Mouse (Mus musculus): Measurements from ENCODE around the gene R3hcc1l. TPM values are rescaled to one million over a fixed set of nuclear protein-coding genes. Genes with fewer than 3 reads are reported as not detected.

The R3hcc1l gene
- polyA plus RNA-seq, 1 experiment from 2014 or later, result 19.2 TPM

DNA sequence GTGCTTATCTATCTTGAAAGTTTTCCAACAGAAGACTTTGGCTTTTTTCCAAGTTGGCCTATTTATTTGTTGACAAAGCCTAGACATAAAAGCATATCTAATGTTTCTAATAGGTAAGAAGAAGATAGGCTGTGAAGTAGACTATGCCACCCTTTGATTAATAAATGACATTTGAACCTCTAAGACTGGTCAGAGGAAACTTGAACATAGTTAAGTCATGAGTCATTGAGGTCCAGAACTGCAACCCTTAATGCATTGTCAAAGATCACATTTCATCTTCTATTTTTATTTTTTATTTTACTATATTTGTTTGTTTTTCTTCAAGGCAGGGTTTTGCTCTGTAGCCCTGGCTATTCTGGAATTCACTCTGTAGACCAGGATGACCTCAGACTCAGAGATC lies 48.5 kb downstream of the R3hcc1l start:
- Histone ChIP-seq H3K9ac (ENCODE audit: low read length) (no peak overlapping the region), H3K9me3 (ENCODE audit: control insufficient read depth, low read length) (no peaks in the 10 kb centered on the region), H3K36me3 (ENCODE audit: control insufficient read depth, insufficient read depth, low read length) (peaks cover 3% of the 10 kb centered on the region; the same call in 1 of the 2 replicates), H3K27ac (ENCODE audit: low read length) (no peak overlapping the region), H3K4me3 (ENCODE audit: low read length) (no peak overlapping the region), H3K27me3 (ENCODE audit: control insufficient read depth, insufficient read depth, low read depth, low read length) (no peaks in the 10 kb centered on the region), H3K4me2 (ENCODE audit: low read depth, low read length) (no peak overlapping the region), H3K4me1 (replicated peaks; ENCODE audit: control insufficient read depth, insufficient read depth, low read length) (no peaks in the 10 kb centered on the region)
- ATAC-seq (ENCODE audit: low read depth), result 0 out of 2 replicates have a peak, but pooled peaks have one; percentile 38

DNA sequence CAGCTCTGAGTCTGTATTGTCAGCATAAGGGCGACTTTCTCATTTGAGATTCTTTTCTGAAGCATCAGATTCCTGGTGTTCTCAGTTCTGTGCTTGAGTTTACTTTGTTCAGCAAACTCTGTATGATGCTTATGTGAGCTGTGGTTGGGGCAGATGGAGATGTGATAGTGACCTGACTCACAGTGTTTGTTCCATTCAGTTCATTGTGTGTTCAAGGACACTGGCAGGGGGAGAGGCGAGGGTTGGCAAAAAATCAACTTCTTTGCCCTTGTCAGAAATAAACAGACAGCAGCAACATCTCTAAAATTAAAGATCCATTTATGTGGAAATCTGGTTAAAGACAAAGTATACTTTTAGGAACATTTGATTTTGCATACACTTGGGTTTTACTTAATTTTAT lies 50.5 kb downstream of the R3hcc1l start:
- 65% methylated on average over 2 of the region's 2 CpGs for WGBS
- Histone ChIP-seq H3K9me3 (ENCODE audit: control insufficient read depth, low read length) (no peaks in the 10 kb centered on the region), H3K27ac (ENCODE audit: low read length) (no peak overlapping the region), H3K9ac (ENCODE audit: low read length) (no peak overlapping the region), H3K27me3 (ENCODE audit: control insufficient read depth, insufficient read depth, low read depth, low read length) (no peaks in the 10 kb centered on the region), H3K4me3 (ENCODE audit: low read length) (no peak overlapping the region), H3K4me1 (replicated peaks; ENCODE audit: control insufficient read depth, insufficient read depth, low read length) (no peaks in the 10 kb centered on the region), H3K36me3 (ENCODE audit: control insufficient read depth, insufficient read depth, low read length) (no peaks in the 10 kb centered on the region), H3K4me2 (ENCODE audit: low read depth, low read length) (no peak overlapping the region)
- ATAC-seq (ENCODE audit: low read depth), result no peak

DNA sequence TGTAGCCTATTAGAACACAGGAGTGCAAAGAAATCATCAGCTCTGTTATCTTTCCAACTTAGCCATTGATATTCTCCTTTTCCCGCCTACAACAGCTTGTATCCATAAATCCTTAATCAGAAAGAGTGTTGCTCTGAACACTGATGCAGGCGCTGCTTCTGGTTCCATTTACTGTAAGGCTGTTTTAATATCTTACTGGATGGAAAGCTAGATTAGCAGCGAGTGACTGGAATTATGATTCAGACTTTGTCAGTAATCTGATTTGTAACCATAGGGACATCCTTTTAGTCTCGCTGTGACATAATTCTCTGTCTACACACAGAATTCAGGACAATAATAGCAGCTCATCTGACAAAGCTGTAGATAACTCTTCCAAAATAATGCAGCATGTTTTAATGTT lies 52.7 kb downstream of the R3hcc1l start:
- no peak overlapping the region for H3K9ac ChIP-seq (ENCODE audit: low read length)
- H3K9me3 ChIP-seq (ENCODE audit: control insufficient read depth, low read length), result no peaks in the 10 kb centered on the region
- no peaks in the 10 kb centered on the region for H3K36me3 ChIP-seq (ENCODE audit: control insufficient read depth, insufficient read depth, low read length)
- no peak overlapping the region for H3K4me2 ChIP-seq (ENCODE audit: low read depth, low read length)
- H3K4me3 ChIP-seq (ENCODE audit: low read length), result no peak overlapping the region
- no peaks in the 10 kb centered on the region for H3K27me3 ChIP-seq (ENCODE audit: control insufficient read depth, insufficient read depth, low read depth, low read length)
- no peaks in the 10 kb centered on the region for H3K4me1 ChIP-seq (replicated peaks; ENCODE audit: control insufficient read depth, insufficient read depth, low read length)
- H3K27ac ChIP-seq (ENCODE audit: low read length), result no peak overlapping the region
- 75% methylated on average over 4 of the region's 4 CpGs for WGBS
- ATAC-seq (ENCODE audit: low read depth), result no peak

DNA sequence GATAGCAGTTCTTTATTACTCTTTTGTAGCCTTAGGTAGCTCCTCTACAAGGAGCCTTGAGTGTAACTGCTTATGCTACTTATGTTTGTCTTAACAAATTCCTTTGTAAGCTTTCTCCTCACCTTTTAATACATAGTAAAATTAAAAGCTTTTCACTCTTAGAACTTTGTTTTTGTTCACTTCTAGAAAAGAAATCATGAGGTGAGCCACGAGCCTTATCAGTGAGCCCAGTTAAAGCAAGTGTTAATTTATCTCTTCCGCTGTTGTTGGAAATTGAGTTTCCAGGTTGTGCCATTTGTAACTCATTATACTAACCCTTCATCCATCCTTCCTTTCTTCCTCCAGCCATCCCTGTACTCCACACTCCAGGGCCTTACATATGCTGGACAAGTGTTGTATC lies 56.8 kb downstream of the R3hcc1l start:
- ATAC-seq (ENCODE audit: low read depth), result no peak
- 76% methylated on average over 2 of the region's 2 CpGs for WGBS

DNA sequence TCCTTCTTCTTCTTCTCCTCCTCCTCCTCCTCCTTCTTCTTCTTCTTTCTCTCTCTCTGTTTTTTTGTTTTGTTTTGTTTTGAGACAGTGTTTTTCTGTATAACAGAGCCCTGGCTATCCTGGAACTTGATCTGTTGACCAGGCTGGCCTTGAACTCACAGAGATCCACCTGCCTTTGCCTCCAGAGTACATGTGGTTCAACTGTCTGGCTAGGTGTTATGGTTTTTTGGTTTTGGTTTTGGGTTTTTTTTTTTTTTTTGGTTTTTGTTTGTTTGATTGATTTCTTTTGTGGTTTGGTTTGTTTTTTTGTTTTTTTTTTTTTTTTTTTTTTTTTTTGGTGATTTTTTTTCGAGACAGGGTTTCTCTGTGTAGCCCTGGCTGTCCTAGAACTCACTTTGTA lies 58.3 kb downstream of the R3hcc1l start:
- WGBS, result 78% methylated on average over 1 of the region's 1 CpGs
- Histone ChIP-seq H3K4me2 (ENCODE audit: low read depth, low read length) (no peak overlapping the region), H3K4me3 (ENCODE audit: low read length) (no peak overlapping the region), H3K27ac (ENCODE audit: low read length) (no peak overlapping the region), H3K9ac (ENCODE audit: low read length) (no peak overlapping the region), H3K4me1 (replicated peaks; ENCODE audit: control insufficient read depth, insufficient read depth, low read length) (no peaks in the 10 kb centered on the region), H3K36me3 (ENCODE audit: control insufficient read depth, insufficient read depth, low read length) (no peaks in the 10 kb centered on the region), H3K9me3 (ENCODE audit: control insufficient read depth, low read length) (no peaks in the 10 kb centered on the region), H3K27me3 (ENCODE audit: control insufficient read depth, insufficient read depth, low read depth, low read length) (no peaks in the 10 kb centered on the region)
- ATAC-seq (ENCODE audit: low read depth), result no peak

More for the DNA sequence above, 56.8 kb downstream of the R3hcc1l start:
- Histone ChIP-seq H3K4me1 (replicated peaks; ENCODE audit: control insufficient read depth, insufficient read depth, low read length) (no peaks in the 10 kb centered on the region), H3K4me2 (ENCODE audit: low read depth, low read length) (no peak overlapping the region), H3K9ac (ENCODE audit: low read length) (no peak overlapping the region), H3K27ac (ENCODE audit: low read length) (no peak overlapping the region), H3K4me3 (ENCODE audit: low read length) (no peak overlapping the region), H3K36me3 (ENCODE audit: control insufficient read depth, insufficient read depth, low read length) (no peaks in the 10 kb centered on the region), H3K9me3 (ENCODE audit: control insufficient read depth, low read length) (no peaks in the 10 kb centered on the region), H3K27me3 (ENCODE audit: control insufficient read depth, insufficient read depth, low read depth, low read length) (no peaks in the 10 kb centered on the region)

DNA sequence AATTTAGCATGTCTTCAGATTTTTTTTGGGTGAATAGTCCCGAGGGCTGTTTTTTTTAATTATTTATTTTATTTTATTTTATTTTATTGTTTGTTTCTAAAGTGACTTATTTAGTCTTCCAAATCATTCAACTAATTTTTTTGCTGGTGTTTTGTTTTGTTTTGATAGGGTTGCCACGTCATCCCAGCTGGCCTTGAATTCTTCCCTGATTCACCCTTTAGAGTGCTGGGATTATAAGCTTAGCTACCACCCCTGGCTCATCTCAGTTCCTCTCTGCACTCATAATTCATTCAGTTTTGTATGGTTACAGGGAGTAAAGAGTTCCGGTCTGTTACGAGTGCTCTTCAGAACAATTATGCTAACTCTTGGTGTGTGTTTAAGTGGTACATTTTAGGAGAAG lies 60.1 kb downstream of the R3hcc1l start:
- no peak for ATAC-seq (ENCODE audit: low read depth)
- H3K27ac ChIP-seq (ENCODE audit: low read length), result no peak overlapping the region
- no peak overlapping the region for H3K9ac ChIP-seq (ENCODE audit: low read length)
- no peak overlapping the region for H3K4me3 ChIP-seq (ENCODE audit: low read length)
- no peak overlapping the region for H3K4me2 ChIP-seq (ENCODE audit: low read depth, low read length)
- H3K36me3 ChIP-seq (ENCODE audit: control insufficient read depth, insufficient read depth, low read length), result 0 out of 2 replicates have a peak, but pooled peaks cover 5% of the 10 kb centered on the region
- H3K9me3 ChIP-seq (ENCODE audit: control insufficient read depth, low read length), result no peaks in the 10 kb centered on the region
- H3K27me3 ChIP-seq (ENCODE audit: control insufficient read depth, insufficient read depth, low read depth, low read length), result no peaks in the 10 kb centered on the region
- no peaks in the 10 kb centered on the region for H3K4me1 ChIP-seq (replicated peaks; ENCODE audit: control insufficient read depth, insufficient read depth, low read length)
- 78% methylated on average over 4 of the region's 4 CpGs for WGBS

DNA sequence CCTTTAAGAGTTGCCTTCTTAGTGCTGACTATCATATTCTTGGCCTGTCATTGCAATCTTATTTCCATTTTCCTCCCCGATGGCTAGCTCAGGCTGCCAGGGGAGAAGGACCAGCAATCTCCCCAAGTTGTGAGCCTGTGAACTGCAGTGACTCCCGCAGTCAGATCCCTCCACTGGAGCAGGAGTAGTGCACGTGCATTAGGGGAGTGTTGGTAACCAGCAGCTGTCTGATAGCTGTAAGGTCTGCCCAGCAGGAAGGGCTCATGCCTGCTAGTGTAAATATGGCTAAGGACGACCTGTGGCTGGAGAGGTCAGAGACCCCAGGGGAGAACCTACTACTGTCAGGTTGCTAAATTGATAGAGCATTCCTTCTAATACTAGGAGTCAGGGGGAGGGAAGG lies 62.1 kb downstream of the R3hcc1l start:
- H3K4me2 ChIP-seq (ENCODE audit: low read depth, low read length), result no peak overlapping the region
- no peaks in the 10 kb centered on the region for H3K4me1 ChIP-seq (replicated peaks; ENCODE audit: control insufficient read depth, insufficient read depth, low read length)
- H3K4me3 ChIP-seq (ENCODE audit: low read length), result no peak overlapping the region
- H3K36me3 ChIP-seq (ENCODE audit: control insufficient read depth, insufficient read depth, low read length), result 0 out of 2 replicates have a peak, but pooled peaks cover 6% of the 10 kb centered on the region
- H3K9ac ChIP-seq (ENCODE audit: low read length), result no peak overlapping the region
- 27% methylated on average over 4 of the region's 4 CpGs for WGBS
- no peaks in the 10 kb centered on the region for H3K27me3 ChIP-seq (ENCODE audit: control insufficient read depth, insufficient read depth, low read depth, low read length)
- H3K27ac ChIP-seq (ENCODE audit: low read length), result no peak overlapping the region
- H3K9me3 ChIP-seq (ENCODE audit: control insufficient read depth, low read length), result no peaks in the 10 kb centered on the region
- ATAC-seq (ENCODE audit: low read depth), result no peak

DNA sequence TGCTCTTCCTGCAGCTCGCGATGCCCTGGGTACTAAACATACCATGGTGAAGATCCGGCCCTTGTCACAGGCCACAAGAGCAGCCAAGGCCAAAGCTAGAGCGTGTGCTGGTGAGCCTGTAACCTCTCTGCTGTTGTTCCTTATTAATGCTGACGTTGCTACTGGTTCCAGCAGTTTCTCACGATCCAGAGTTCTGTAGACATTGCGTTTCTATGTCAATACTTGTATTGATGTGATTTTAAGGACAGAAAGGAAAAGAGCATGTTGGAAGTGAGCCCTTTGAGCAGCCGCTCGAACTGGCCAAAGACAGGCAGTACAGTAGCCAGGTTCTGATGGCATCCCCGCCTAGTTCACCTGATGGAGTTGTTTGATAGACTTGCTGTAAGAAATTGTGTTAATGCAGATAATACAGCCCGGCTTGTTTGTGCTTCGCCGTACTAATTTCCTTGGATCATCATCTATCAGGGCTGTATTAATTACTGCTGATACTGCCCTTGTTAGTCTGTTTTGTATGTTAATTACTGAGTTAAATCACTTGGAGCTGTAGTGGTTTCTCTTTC lies 64.3 kb downstream of the R3hcc1l start:
- no peak overlapping the region for H3K4me2 ChIP-seq (ENCODE audit: low read depth, low read length)
- H3K9ac ChIP-seq (ENCODE audit: low read length), result no peak overlapping the region
- H3K36me3 ChIP-seq (ENCODE audit: control insufficient read depth, insufficient read depth, low read length), result 0 out of 2 replicates have a peak, but pooled peaks cover 6% of the 10 kb centered on the region
- no peaks in the 10 kb centered on the region for H3K27me3 ChIP-seq (ENCODE audit: control insufficient read depth, insufficient read depth, low read depth, low read length)
- WGBS, result 83% methylated on average over 13 of the region's 13 CpGs
- H3K9me3 ChIP-seq (ENCODE audit: control insufficient read depth, low read length), result no peaks in the 10 kb centered on the region
- ATAC-seq (ENCODE audit: low read depth), result no peak
- H3K4me1 ChIP-seq (replicated peaks; ENCODE audit: control insufficient read depth, insufficient read depth, low read length), result peaks cover 3% of the 10 kb centered on the region; the same call in 1 of the 2 replicates
- H3K4me3 ChIP-seq (ENCODE audit: low read length), result no peak overlapping the region
- no peak overlapping the region for H3K27ac ChIP-seq (ENCODE audit: low read length)

DNA sequence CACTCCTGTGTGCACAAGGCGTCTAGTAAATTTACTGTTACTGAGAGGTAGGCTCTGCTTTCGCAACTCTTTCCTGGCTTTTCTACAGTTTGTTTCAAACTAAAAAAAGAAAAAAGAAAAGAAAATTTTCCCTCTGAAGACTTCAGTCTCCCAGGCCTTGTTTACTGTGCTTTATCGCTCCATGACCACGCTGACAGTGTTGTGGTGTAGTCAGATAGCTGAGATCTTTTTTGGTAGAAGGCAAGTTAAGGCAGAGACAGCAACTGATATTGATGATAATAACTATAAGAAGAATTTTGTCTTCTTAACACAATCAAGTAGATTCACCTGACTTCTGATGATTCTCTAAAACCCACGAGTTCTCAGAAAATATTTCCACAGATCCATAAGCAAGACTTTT lies 65.1 kb downstream of the R3hcc1l start:
- H3K4me3 ChIP-seq (ENCODE audit: low read length), result no peak overlapping the region
- no peak overlapping the region for H3K27ac ChIP-seq (ENCODE audit: low read length)
- H3K4me1 ChIP-seq (replicated peaks; ENCODE audit: control insufficient read depth, insufficient read depth, low read length), result peaks cover 3% of the 10 kb centered on the region; the same call in 1 of the 2 replicates
- no peak overlapping the region for H3K9ac ChIP-seq (ENCODE audit: low read length)
- H3K9me3 ChIP-seq (ENCODE audit: control insufficient read depth, low read length), result no peaks in the 10 kb centered on the region
- no peak for ATAC-seq (ENCODE audit: low read depth)
- no peak overlapping the region for H3K4me2 ChIP-seq (ENCODE audit: low read depth, low read length)
- H3K36me3 ChIP-seq (ENCODE audit: control insufficient read depth, insufficient read depth, low read length), result 0 out of 2 replicates have a peak, but pooled peaks cover 6% of the 10 kb centered on the region
- 93% methylated on average over 5 of the region's 5 CpGs for WGBS
- H3K27me3 ChIP-seq (ENCODE audit: control insufficient read depth, insufficient read depth, low read depth, low read length), result no peaks in the 10 kb centered on the region

DNA sequence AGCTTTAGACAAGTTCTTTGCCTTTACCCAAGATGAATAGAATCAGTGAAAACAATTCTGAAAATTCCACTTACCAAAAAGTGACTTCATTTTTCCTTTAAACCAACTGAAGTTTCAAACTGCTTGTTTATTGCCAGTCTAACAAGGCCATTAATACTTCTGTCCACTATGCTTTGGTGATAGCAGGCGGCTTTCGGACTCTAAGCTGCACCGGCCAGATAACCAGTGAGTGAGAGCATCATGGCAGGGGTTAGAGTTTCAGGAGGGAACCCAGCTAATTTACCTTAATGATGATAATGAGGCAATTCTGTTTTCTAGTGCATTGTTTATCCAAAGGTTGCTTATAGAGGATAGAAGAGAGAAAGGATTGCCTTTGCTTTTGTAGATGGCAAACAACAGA lies 65.6 kb downstream of the R3hcc1l start:
- no peak for ATAC-seq (ENCODE audit: low read depth)
- Histone ChIP-seq H3K4me1 (replicated peaks; ENCODE audit: control insufficient read depth, insufficient read depth, low read length) (peaks cover 3% of the 10 kb centered on the region; the same call in 1 of the 2 replicates), H3K27ac (ENCODE audit: low read length) (no peak overlapping the region), H3K4me2 (ENCODE audit: low read depth, low read length) (no peak overlapping the region), H3K9me3 (ENCODE audit: control insufficient read depth, low read length) (no peaks in the 10 kb centered on the region), H3K27me3 (ENCODE audit: control insufficient read depth, insufficient read depth, low read depth, low read length) (no peaks in the 10 kb centered on the region), H3K36me3 (ENCODE audit: control insufficient read depth, insufficient read depth, low read length) (0 out of 2 replicates have a peak, but pooled peaks cover 6% of the 10 kb centered on the region), H3K9ac (ENCODE audit: low read length) (no peak overlapping the region), H3K4me3 (ENCODE audit: low read length) (no peak overlapping the region)
- 93% methylated on average over 3 of the region's 3 CpGs for WGBS

Data from lung, embryonic 16.5 days (tissue).